Mouse (Mus musculus): ENCODE results near the gene Alppl2. TPM values are rescaled to one million over a fixed set of nuclear protein-coding genes. Genes with fewer than 3 reads are reported as not detected.

Alppl2 gene
- polyA plus RNA-seq, 1 experiment, result not detected

GRCm38 (mm10) chr1:87106536-87106935 lies 16.8 kb upstream of the Alppl2 start:
- Histone ChIP-seq H3K27ac (ENCODE audit: insufficient read depth, low read depth, low read length) (no peak overlapping the region), H3K4me1 (ENCODE audit: control insufficient read depth, insufficient read depth, low read length) (no peaks in the 10 kb centered on the region), H3K27me3 (replicated peaks; ENCODE audit: control insufficient read depth, insufficient read depth, low read length) (no peaks in the 10 kb centered on the region), H3K4me3 (ENCODE audit: insufficient read depth, low read depth, low read length) (no peak overlapping the region), H3K36me3 (ENCODE audit: control insufficient read depth, insufficient read depth, low read length) (no peaks in the 10 kb centered on the region)
- WGBS, result 72% methylated on average over 8 of the region's 8 CpGs
- no peak for DNase-seq
- TF ChIP-seq POLR2A (IDR thresholded peaks at IDR 0.05; ENCODE audit: low read depth, low read length), result no peak
- no peak for TF ChIP-seq CTCF (conservative IDR thresholded peaks at IDR 0.05; ENCODE audit: insufficient read depth, insufficient read length, low read depth, low read length)

- no peaks in the 10 kb centered on the region for H3K27me3 ChIP-seq (replicated peaks; ENCODE audit: control insufficient read depth, insufficient read depth, low read length)
- H3K36me3 ChIP-seq (ENCODE audit: control insufficient read depth, insufficient read depth, low read length), result no peaks in the 10 kb centered on the region
- H3K27ac ChIP-seq (ENCODE audit: insufficient read depth, low read depth, low read length), result no peak overlapping the region
- WGBS, result 62% methylated on average over 1 of the region's 1 CpGs
- H3K4me3 ChIP-seq (ENCODE audit: insufficient read depth, low read depth, low read length), result no peak overlapping the region
- no peak for TF ChIP-seq POLR2A (IDR thresholded peaks at IDR 0.05; ENCODE audit: low read depth, low read length)
- no peak for TF ChIP-seq CTCF (conservative IDR thresholded peaks at IDR 0.05; ENCODE audit: insufficient read depth, insufficient read length, low read depth, low read length)
- no peaks in the 10 kb centered on the region for H3K4me1 ChIP-seq (ENCODE audit: control insufficient read depth, insufficient read depth, low read length)
- no peak for DNase-seq
Observed at GRCm38 (mm10) chr1:87103936-87104335, 14.2 kb upstream of the Alppl2 start.

DNA sequence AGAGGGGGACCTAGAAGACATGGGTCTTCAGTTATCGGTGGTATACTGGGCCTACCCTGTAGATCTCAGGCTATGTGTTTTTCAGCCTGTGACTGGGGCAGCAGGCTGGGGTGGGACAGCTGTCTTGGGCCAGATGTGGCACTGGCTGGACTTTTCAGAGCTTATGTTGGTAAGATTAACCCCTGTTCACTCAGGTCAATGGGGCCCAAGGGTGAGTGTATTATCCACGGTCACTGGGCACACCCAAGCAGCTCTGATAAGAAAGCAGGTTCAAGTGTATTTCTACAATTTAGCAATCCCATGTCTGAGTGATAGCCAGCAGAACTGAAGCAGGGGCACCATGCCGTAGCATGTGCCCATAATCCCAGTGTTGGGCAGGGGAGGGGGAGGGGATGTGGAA lies 12.4 kb upstream of the Alppl2 start:
- Histone ChIP-seq H3K4me3 (ENCODE audit: insufficient read depth, low read depth, low read length) (no peak overlapping the region), H3K27ac (ENCODE audit: insufficient read depth, low read depth, low read length) (no peak overlapping the region), H3K27me3 (replicated peaks; ENCODE audit: control insufficient read depth, insufficient read depth, low read length) (no peaks in the 10 kb centered on the region), H3K4me1 (ENCODE audit: control insufficient read depth, insufficient read depth, low read length) (no peaks in the 10 kb centered on the region), H3K36me3 (ENCODE audit: control insufficient read depth, insufficient read depth, low read length) (no peaks in the 10 kb centered on the region)
- TF ChIP-seq POLR2A (IDR thresholded peaks at IDR 0.05; ENCODE audit: low read depth, low read length), result no peak
- TF ChIP-seq CTCF (conservative IDR thresholded peaks at IDR 0.05; ENCODE audit: insufficient read depth, insufficient read length, low read depth, low read length), result no peak
- DNase-seq, result no peak
- 92% methylated on average over 3 of the region's 3 CpGs for WGBS

DNA sequence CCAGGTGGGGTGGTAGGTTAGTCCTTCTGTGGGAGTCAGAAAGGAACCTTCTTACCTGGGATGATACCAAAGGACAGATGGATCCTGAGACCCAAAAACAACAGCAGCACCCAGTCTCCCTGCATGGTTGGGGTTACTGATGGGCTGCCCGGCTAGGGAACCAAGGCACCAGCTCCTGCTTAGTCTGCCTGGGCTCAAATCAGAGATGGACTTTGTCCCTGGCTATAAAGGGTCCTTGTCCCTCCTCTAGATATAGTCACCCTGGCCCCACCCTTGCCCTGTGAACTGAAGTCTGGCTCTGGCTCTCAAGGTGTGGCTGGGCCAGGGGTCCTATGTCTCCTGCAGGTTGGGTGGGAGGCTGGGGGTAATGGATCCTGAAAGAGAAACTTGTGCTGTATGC lies 11.7 kb upstream of the Alppl2 start, which contains the start of gene Alpi:
Alpi (minus strand) TSS at position 196 of the 400 bp plus-strand sequence.
- 92% methylated on average over 1 of the region's 1 CpGs for WGBS
- H3K36me3 ChIP-seq (ENCODE audit: control insufficient read depth, insufficient read depth, low read length), result no peaks in the 10 kb centered on the region
- DNase-seq, result no peak
- H3K4me1 ChIP-seq (ENCODE audit: control insufficient read depth, insufficient read depth, low read length), result no peaks in the 10 kb centered on the region
- no peaks in the 10 kb centered on the region for H3K27me3 ChIP-seq (replicated peaks; ENCODE audit: control insufficient read depth, insufficient read depth, low read length)
- TF ChIP-seq CTCF (conservative IDR thresholded peaks at IDR 0.05; ENCODE audit: insufficient read depth, insufficient read length, low read depth, low read length), result no peak
- TF ChIP-seq POLR2A (IDR thresholded peaks at IDR 0.05; ENCODE audit: low read depth, low read length), result no peak
- H3K27ac ChIP-seq (ENCODE audit: insufficient read depth, low read depth, low read length), result no peak within 1 kb of the TSS
- H3K4me3 ChIP-seq (ENCODE audit: insufficient read depth, low read depth, low read length), result no peak within 1 kb of the TSS

- Histone ChIP-seq H3K4me1 (ENCODE audit: control insufficient read depth, insufficient read depth, low read length) (no peaks in the 10 kb centered on the region), H3K27ac (ENCODE audit: insufficient read depth, low read depth, low read length) (no peak overlapping the region), H3K27me3 (replicated peaks; ENCODE audit: control insufficient read depth, insufficient read depth, low read length) (no peaks in the 10 kb centered on the region), H3K36me3 (ENCODE audit: control insufficient read depth, insufficient read depth, low read length) (no peaks in the 10 kb centered on the region), H3K4me3 (ENCODE audit: insufficient read depth, low read depth, low read length) (no peak overlapping the region)
- TF ChIP-seq CTCF (conservative IDR thresholded peaks at IDR 0.05; ENCODE audit: insufficient read depth, insufficient read length, low read depth, low read length) (peak; percentile 59), POLR2A (IDR thresholded peaks at IDR 0.05; ENCODE audit: low read depth, low read length) (no peak)
- peak; percentile 60 for DNase-seq
- WGBS, result 11% methylated on average over 30 of the region's 30 CpGs
Observed at GRCm38 (mm10) chr1:87098358-87098975, 8.7 kb upstream of the Alppl2 start.

- Histone ChIP-seq H3K4me1 (ENCODE audit: control insufficient read depth, insufficient read depth, low read length) (no peaks in the 10 kb centered on the region), H3K27ac (ENCODE audit: insufficient read depth, low read depth, low read length) (no peak overlapping the region), H3K4me3 (ENCODE audit: insufficient read depth, low read depth, low read length) (no peak overlapping the region), H3K27me3 (replicated peaks; ENCODE audit: control insufficient read depth, insufficient read depth, low read length) (no peaks in the 10 kb centered on the region), H3K36me3 (ENCODE audit: control insufficient read depth, insufficient read depth, low read length) (no peaks in the 10 kb centered on the region)
- DNase-seq, result no peak
- WGBS, result 60% methylated on average over 8 of the region's 8 CpGs
- no peak for TF ChIP-seq CTCF (conservative IDR thresholded peaks at IDR 0.05; ENCODE audit: insufficient read depth, insufficient read length, low read depth, low read length)
- TF ChIP-seq POLR2A (IDR thresholded peaks at IDR 0.05; ENCODE audit: low read depth, low read length), result no peak
Observed at GRCm38 (mm10) chr1:87095642-87096041, 5.9 kb upstream of the Alppl2 start.

DNA sequence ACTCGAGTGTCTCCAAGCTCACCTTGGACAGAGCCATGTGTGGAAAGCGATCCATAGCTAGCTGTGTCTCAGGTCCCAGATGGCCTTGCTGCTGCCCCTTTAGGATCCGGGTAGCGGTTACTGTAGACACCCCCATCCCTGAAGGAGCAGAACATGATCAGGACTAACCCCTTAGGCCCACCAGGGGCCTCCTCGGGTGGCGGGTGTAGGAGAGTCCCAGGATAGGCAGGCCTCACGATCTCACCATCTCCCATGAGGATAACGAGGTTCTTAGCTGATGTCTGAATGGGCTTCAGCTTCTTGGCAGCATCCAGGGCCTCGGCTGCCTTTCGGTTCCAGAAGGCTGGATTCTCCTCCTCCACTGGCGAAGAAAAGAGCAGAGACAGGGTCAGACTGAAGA lies 477 bp downstream of the Alppl2 start:
- TF ChIP-seq POLR2A (IDR thresholded peaks at IDR 0.05; ENCODE audit: low read depth, low read length) (no peak), CTCF (conservative IDR thresholded peaks at IDR 0.05; ENCODE audit: insufficient read depth, insufficient read length, low read depth, low read length) (no peak)
- DNase-seq, result no peak
- WGBS, result 87% methylated on average over 11 of the region's 11 CpGs
- H3K4me1 ChIP-seq (ENCODE audit: control insufficient read depth, insufficient read depth, low read length), result no peaks in the 10 kb centered on the region
- no peaks in the 10 kb centered on the region for H3K27me3 ChIP-seq (replicated peaks; ENCODE audit: control insufficient read depth, insufficient read depth, low read length)
- H3K36me3 ChIP-seq (ENCODE audit: control insufficient read depth, insufficient read depth, low read length), result no peaks in the 10 kb centered on the region
- no peak overlapping the region for H3K27ac ChIP-seq (ENCODE audit: insufficient read depth, low read depth, low read length)
- no peak overlapping the region for H3K4me3 ChIP-seq (ENCODE audit: insufficient read depth, low read depth, low read length)
